Mouse (Mus musculus) cortical plate, adult 2 months (tissue): ENCODE measurements around the gene Map3k7cl.

Experiments used
- CTCF ChIP-seq: fragments of 200-500 bp; IDR thresholded peaks from 2 replicates; pipeline ENCODE4 v1.5.1; 2011; ENCODE audit warnings: mild to moderate bottlenecking, control low read depth, low read length; ENCODE audit not compliant: insufficient read depth; ENCODE audit errors: extremely low read depth
- POLR2A ChIP-seq: fragments of 200-500 bp; IDR thresholded peaks from 2 replicates; pipeline ENCODE4 v1.6.1; 2011; ENCODE audit warnings: mild to moderate bottlenecking, low read length, control low read depth; ENCODE audit not compliant: insufficient read depth; ENCODE audit errors: extremely low read depth

GRCm38 (mm10) chr16:87563524-87563923 lies 10.4 kb downstream of the Map3k7cl start:
- no peak for TF ChIP-seq POLR2A
- TF ChIP-seq CTCF, result no peak
